Mouse (Mus musculus): ENCODE measurements around the gene Asrgl1.

GRCm38 (mm10) chr19:9112043-9112442 is 23.4 kb downstream of the Asrgl1 start:
- TF ChIP-seq TCF3 (IDR thresholded peaks at IDR 0.05; ENCODE audit: insufficient read length, low read depth) (no peak), E2F4 (IDR thresholded peaks at IDR 0.05; ENCODE audit: insufficient read depth) (no peak), USF1 (IDR thresholded peaks at IDR 0.05; ENCODE audit: low read depth) (no peak), POLR2AphosphoS2 (IDR thresholded peaks at IDR 0.05; ENCODE audit: insufficient read length, low read depth) (no peak), POLR2A (IDR thresholded peaks at IDR 0.05; ENCODE audit: insufficient read length, low read depth) (no peak)
